ENCODE assay signal across 16 mouse cellular contexts in genomic region chr2:173036055-173036454, GRCm38 (mm10). TPM values are rescaled to one million over a fixed set of nuclear protein-coding genes. Genes with fewer than 3 reads are reported as not detected.
A peak's percentile ranks its signal among the peaks of the same experiment; 100 is the strongest.
DNase-seq lines count a peak whose midpoint lies in the region; ATAC-seq lines count a peak whose summit lies in the region.
"Had no signal": no experiment of that assay in that cellular context is flagged by ENCODE, and none has a peak within 500 bp of the region (broad histone marks: within the 10 kb centered on the region; RNA-seq: fewer than 3 reads in every experiment).

No protein-coding gene starts in this region.

- H3K27me3 ChIP-seq in heart, embryonic 11.5 days (ENCODE audit: control insufficient read depth, insufficient read depth, low read length): no peaks in the 10 kb centered on the region
- no peaks in the 10 kb centered on the region for H3K27me3 ChIP-seq in limb, embryonic 13.5 days
- H3K27me3 ChIP-seq: embryonic facial prominence, embryonic 15.5 days had no signal

- no peak overlapping the region for H3K4me3 ChIP-seq in heart, embryonic 11.5 days (ENCODE audit: low read depth, low read length)
- H3K4me3 ChIP-seq in limb, embryonic 13.5 days: no peak overlapping the region
- H3K4me3 ChIP-seq: embryonic facial prominence, embryonic 15.5 days had no signal

- ATAC-seq in heart, embryonic 11.5 days (replicated peaks; ENCODE audit: insufficient number of reproducible peaks, low FRiP score, low TSS enrichment): no peak
- no peak for ATAC-seq in limb, embryonic 13.5 days (ENCODE audit: low FRiP score, low read depth)
- ATAC-seq: forebrain, embryonic 16.5 days; hindbrain, postnatal 0 days had no signal

- peak overlapping the region; percentile 82 for H3K27ac ChIP-seq in heart, embryonic 11.5 days (ENCODE audit: low read depth, low read length)
- H3K27ac ChIP-seq in limb, embryonic 13.5 days: peak overlapping the region; percentile 22; the same call in 1 of the 2 replicates
- H3K27ac ChIP-seq: embryonic facial prominence, embryonic 15.5 days; hindbrain, postnatal 0 days had no signal

- H3K9me3 ChIP-seq in heart, embryonic 11.5 days (replicated peaks; ENCODE audit: control insufficient read depth, low read length): no peaks in the 10 kb centered on the region
- H3K9me3 ChIP-seq in limb, embryonic 13.5 days: no peaks in the 10 kb centered on the region
- H3K9me3 ChIP-seq: embryonic facial prominence, embryonic 15.5 days had no signal

- peaks cover 22% of the 10 kb centered on the region for H3K36me3 ChIP-seq in heart, embryonic 11.5 days (ENCODE audit: control insufficient read depth, insufficient read depth, low read length)
- H3K36me3 ChIP-seq in limb, embryonic 13.5 days: peaks cover 47% of the 10 kb centered on the region

- DNase-seq in heart, postnatal 25 days (ENCODE audit: low spot score): no peak
- peak; percentile 49 for DNase-seq in retina, postnatal 1 day
- DNase-seq in retina, embryonic 14.5 days (ENCODE audit: low spot score): no peak
- no peak for DNase-seq in cerebellum, adult 8-10 months
- DNase-seq in B cell, adult 2 months: no peak
- DNase-seq: adrenal gland, postnatal 10 days; cerebellum, adult 9-10 months; kidney, adult 18-20 months; kidney, postnatal 36 days had no signal

- intact Hi-C loops in heart, postnatal 25 days (cut with DNase I): no loop called here

- 82% methylated on average over 5 of the region's 5 CpGs for WGBS in heart, embryonic 11.5 days (ENCODE audit: insufficient replicate concordance)
- 89% methylated on average over 5 of the region's 5 CpGs for WGBS in limb, embryonic 13.5 days

- peak overlapping the region; percentile 27; the same call in 1 of the 2 replicates for H3K4me2 ChIP-seq in heart, embryonic 11.5 days
- H3K4me2 ChIP-seq in limb, embryonic 13.5 days (replicated peaks): no peak overlapping the region
- H3K4me2 ChIP-seq: embryonic facial prominence, embryonic 15.5 days had no signal

- no peak overlapping the region for H3K9ac ChIP-seq in heart, embryonic 11.5 days (ENCODE audit: low read depth, low read length)
- H3K9ac ChIP-seq in limb, embryonic 13.5 days: no peak overlapping the region
- H3K9ac ChIP-seq: embryonic facial prominence, embryonic 15.5 days had no signal

- H3K4me1 ChIP-seq in heart, embryonic 11.5 days (ENCODE audit: control insufficient read depth, insufficient read depth, low read length): peaks cover 35% of the 10 kb centered on the region
- H3K4me1 ChIP-seq in limb, embryonic 13.5 days: no peaks in the 10 kb centered on the region
- H3K4me1 ChIP-seq: embryonic facial prominence, embryonic 15.5 days had no signal

RNA-seq across cellular contexts. Expression of gene Rbm38, which starts 15.8 kb away (rescaled TPM):
- polyA plus RNA-seq in heart, embryonic 11.5 days (2014; fragmentation: Nextera tagmentation; extraction: Ambion mirVana): 161 and 169 TPM in 2 replicates
- total RNA-seq in heart, postnatal 25 days (2021): 100 to 1,000 TPM; 167 to 223 TPM
- polyA plus RNA-seq in limb, embryonic 13.5 days (2015; fragmentation: Nextera tagmentation; extraction: Ambion mirVana): 28.3 and 29.0 TPM in 2 replicates

RNA-seq across cellular contexts. Expression of gene Rae1, which starts 36.1 kb away (rescaled TPM):
- 114 and 118 TPM in 2 replicates for polyA plus RNA-seq in heart, embryonic 11.5 days (2014; fragmentation: Nextera tagmentation; extraction: Ambion mirVana)
- total RNA-seq in heart, postnatal 25 days (2021): 10 to 100 TPM; 24.4 to 25.3 TPM
- 148 and 155 TPM in 2 replicates for polyA plus RNA-seq in limb, embryonic 13.5 days (2015; fragmentation: Nextera tagmentation; extraction: Ambion mirVana)

RNA-seq across cellular contexts. Expression of gene Spo11, which starts 58.6 kb away (rescaled TPM):
- 0.17 and 0.19 TPM in 2 replicates for polyA plus RNA-seq in heart, embryonic 11.5 days (2014; fragmentation: Nextera tagmentation; extraction: Ambion mirVana)
- not detected for total RNA-seq in heart, postnatal 25 days (2021)
- polyA plus RNA-seq in limb, embryonic 13.5 days (2015; fragmentation: Nextera tagmentation; extraction: Ambion mirVana): 1.4 and 1.5 TPM in 2 replicates
- total RNA-seq: adrenal gland, postnatal 10 days; gastrocnemius, adult 8-10 months; layer of hippocampus, postnatal 25 days had no signal
